Mouse (Mus musculus) erythroblast, embryonic 14.5 days (primary cell): Measurements from ENCODE around the gene Btbd35f25.

Experiments used
- GATA1 ChIP-seq: IDR thresholded peaks from 2 replicates; pipeline ENCODE4 v1.6.1; 2012; ENCODE audit warnings: low read length, inconsistent platforms, mixed read lengths
- TAL1 ChIP-seq: IDR thresholded peaks from 3 replicates; pipeline ENCODE4 v1.6.1; 2012; ENCODE audit warnings: low read length, inconsistent platforms, mixed read lengths

GRCm38 (mm10) chrX:31745079-31745478, 28.1 kb upstream of the Btbd35f25 start:
- TF ChIP-seq GATA1 (no peak), TAL1 (no peak)
